Mouse (Mus musculus) adipocyte (in vitro differentiated cells): ENCODE data around the gene Acta2.

ENCODE experiments used
- DNase-seq: peaks from one replicate; pipeline ENCODE4 v3.0.0-alpha.2; 2016; ENCODE audit warnings: low spot score

The Acta2 gene

DNA sequence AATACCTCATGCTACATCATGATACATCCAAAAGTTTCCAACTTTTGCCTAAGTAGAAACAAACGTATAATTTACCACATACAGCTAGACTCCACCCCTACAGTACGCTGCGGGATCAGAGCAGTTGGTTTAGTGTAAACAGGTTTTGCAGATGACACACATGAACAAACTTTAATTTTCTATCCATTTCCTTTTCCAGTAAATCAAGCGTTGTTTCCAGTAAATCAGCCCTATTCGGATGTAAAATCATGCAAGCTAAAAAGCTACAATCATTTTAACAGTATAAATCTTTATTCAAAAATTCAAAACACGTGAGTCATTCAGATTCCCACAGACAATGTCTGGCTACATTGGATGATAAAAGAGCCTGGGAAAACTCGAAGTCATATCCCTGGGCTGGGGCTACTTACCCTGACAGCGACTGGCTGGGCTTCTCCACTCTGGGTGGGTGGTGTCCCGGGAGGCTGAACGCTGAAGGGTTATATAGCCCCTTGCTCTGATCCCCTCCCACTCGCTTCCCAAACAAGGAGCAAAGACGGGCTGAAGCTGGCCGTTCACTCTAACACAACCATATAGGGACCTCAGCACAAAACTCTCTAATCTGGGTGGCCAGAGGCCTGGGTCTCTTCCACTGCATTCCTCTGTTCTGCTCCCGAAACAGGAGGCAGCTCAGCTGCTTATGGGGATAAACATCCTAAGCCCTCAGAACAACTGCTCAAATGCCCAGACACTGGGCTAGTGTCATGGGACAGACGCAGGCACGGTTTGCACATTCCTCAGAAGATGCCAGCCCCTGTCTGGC, at the start of gene Acta2:
Gene Acta2, minus strand, starts transcription at position 711 of the 802 bp plus-strand sequence.
- no peak for DNase-seq

GRCm38 (mm10) chr19:34304917-34305316, 49.5 kb upstream of the Acta2 start:
- DNase-seq: peak; percentile 55

DNA sequence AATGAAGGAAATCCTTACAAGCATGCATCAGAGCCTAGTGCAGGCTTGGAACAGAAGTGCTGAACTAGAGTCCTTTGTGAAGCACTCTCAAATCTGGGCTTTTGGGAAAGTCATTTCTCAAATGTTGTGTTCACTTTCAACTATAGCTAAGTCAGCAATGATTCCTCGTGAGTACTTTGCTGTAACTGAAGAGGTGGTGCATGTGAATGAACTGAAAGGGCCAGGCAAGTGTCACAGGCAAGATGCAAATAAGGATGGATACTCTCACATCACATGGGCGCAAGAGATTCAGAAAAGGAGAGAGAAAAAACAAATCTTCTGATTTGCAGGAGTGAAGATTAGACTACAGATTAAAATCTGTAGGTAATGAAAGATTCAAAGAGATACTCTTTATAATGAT, 45.0 kb upstream of the Acta2 start:
- DNase-seq: no peak

GRCm38 (mm10) chr19:34299229-34299628, 43.8 kb upstream of the Acta2 start:
- DNase-seq: no peak

DNA sequence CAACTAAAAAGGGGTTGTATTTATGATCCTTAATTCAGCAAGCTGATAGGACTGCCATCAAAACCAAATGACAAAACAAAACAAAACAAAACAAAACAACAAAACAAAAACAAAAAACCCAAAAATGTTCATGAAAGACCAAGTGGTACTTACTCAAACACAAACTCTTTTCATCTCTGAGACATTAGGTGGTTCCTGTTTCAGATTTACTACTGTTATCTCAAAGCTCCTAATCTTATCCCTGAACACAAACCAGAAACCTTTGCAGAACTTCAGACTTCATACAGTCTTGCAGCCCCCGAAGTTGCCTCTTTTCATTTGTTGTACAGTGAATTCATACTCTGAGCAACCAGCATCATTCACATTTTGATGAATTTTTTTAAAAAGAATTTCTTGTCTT, 43.1 kb upstream of the Acta2 start:
- no peak for DNase-seq

DNA sequence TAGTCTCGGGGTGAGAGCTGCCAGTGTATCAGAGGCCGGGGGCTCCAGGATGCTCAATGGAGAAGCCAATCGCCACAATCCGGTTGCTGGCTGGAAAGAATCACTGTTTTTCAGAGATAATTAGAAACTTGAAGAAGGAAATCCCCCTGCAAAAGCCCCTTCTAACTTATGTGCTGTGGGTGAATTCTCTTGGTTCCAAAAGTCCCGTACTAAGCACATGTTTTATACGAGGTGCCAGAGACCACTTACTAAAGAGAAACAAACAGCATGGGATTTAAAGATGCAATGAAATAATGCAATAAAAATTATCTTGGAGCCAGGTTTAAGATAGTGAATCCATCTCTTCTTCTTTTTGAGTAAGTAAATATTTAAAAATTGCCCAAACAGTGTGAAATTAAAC, 40.1 kb upstream of the Acta2 start:
- no peak for DNase-seq

DNA sequence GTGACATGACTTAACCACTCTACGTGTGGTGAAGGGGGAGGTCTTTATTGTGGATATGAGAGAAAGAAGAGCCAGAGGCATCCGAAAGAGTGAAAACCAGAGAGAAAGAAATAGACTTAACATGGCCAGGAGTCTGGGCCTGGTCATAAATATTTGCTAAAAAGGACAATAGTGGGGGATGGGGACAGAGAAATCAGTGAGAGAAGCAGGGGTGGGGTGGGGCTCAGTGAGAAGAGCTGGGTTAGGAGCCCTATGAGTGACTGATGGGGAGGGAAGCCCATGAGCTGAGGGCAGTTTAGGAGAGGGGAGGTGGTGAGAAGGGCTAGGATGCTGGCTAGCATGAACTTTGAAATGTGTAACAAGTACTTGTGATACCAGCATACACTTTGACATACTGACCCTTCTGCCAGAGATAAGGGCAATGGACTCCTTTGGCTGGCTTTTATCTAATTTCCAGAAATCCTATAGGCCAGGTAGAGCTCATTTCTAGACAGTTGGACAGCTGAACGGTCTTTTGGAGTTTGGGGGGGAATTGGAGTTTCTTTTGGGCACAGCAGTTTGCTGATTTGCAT, 38.1 kb upstream of the Acta2 start:
- DNase-seq: no peak

GRCm38 (mm10) chr19:34292701-34293100, 37.3 kb upstream of the Acta2 start:
- DNase-seq: no peak

DNA sequence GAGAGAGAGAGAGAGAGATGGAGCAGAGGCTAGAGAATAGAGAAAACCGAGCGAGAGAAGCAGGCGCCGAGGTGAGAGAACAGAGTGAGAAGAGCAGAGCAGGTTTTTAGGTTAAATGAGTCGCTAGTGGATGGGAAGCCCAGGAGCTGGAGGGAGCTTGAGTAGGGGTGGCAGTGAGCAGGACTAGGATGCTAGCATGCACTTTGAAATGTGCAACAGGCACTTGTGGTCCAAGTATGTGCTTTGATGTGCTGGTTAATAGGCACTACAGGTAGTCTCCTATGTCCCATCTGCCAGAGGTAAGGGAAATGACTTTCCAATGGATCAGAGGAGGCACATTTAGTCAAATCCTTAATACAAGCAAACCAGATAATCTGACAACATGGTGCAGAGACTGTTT, 36.6 kb upstream of the Acta2 start:
- DNase-seq: no peak

DNA sequence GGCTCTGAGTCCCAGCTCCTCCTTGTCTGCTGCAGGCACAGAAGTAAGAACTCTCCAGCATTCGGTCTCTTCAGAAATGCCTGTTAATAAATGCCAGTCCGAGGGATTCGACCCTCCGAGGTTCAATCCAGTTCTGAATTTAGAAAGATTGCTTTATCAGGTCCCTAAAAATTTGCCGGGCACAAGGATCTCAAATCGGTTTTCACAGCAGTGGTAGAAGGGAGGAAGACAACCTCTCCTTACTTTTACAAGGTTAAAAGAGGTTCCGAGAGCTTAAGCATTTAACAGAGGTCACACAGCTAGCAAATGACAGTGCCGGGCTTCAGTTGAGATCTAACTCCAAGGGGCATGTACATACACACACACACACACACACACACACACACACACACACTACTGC, 36.0 kb upstream of the Acta2 start:
- no peak for DNase-seq

DNA sequence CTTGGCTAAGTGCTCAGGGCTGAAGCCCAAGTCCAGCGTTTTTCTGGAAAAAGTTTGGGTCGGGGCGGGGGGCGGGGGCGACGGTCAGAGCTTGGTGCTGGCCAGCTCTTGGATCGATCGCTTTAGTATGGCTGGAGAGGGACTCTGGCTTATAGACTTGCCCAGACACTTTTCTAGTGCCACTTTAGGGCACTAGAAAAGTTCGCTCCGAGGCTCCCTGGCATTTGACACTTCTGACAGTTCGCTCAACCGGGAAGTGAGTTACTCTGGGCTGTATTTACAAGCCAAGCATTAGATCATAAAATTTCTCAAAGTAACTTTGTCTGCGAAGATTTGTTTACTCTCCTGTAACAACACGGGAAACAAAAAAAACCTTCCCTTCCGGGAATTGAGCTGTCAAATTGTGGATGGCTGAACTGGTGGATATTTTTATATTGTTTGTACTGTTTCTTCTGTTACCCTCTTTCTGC, 35.5 kb upstream of the Acta2 start:
- peak; percentile 80 for DNase-seq

- peak; percentile 89 for DNase-seq
These were observed 34.8 kb upstream of the Acta2 start, which contains the start of gene Fas for GRCm38 (mm10) chr19:34289948-34290789. Fas (plus strand) TSS chr19:34290666.

DNA sequence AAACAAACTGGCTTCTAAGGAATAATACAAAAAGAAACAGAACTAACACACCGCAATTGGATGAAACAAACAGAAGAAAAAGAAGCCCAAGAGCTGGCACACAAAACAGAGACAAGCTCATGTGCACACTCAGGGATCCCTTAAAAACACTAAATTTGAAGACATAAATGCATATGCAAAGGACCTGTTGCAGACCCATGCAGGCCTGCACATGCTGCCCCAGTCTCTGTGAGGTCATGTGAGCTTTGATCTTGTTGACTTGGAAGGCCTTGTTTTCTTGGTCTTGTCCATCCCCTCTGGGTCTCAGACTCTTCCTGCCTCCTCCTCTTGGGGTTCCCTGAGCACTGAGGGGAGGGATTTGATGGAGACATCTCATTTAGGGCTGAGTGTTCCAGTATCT, 33.3 kb upstream of the Acta2 start:
- DNase-seq: no peak

- no peak for DNase-seq
These were observed 32.4 kb upstream of the Acta2 start for GRCm38 (mm10) chr19:34287656-34288415.

GRCm38 (mm10) chr19:34287221-34287620, 31.8 kb upstream of the Acta2 start:
- DNase-seq: no peak

DNA sequence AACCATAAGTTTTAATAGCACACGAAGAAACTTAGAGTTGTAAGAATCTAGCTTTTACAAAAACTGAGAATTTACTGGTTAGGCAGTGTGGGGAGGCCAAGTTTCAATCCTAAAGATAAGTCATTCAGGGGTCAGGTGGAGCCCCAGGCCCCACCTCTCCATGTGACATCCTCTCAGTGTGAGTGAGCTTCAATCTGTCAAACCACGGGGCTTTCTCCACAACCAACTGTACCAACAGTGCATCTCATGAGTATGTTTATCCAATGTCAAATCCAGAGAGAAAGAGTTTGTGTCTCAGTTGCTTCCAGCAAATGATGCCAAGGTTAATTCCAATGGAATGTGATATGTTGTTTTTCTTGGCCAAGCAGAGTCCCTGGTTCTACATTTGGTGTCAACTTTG, 29.4 kb upstream of the Acta2 start:
- no peak for DNase-seq

DNA sequence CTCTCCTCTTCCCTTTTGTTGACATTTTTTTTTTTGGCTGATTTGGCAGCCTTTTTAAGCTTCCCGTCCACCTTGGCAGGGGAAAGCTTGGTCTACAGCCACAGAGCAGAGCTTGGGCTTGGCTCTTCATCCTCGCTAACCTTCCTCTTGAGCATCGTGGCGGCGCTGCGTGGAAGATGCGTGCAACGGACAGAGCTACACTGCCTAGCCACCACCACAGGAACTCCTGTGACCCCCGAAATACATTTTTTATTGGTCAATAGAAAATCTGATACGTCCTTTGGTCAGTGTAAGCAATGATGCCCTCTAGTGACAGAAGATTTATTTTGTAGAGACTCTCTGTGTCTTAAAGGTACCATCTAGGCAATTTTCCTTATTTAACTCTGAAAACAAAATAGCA, 29.0 kb upstream of the Acta2 start:
- peak; percentile 44 for DNase-seq

DNA sequence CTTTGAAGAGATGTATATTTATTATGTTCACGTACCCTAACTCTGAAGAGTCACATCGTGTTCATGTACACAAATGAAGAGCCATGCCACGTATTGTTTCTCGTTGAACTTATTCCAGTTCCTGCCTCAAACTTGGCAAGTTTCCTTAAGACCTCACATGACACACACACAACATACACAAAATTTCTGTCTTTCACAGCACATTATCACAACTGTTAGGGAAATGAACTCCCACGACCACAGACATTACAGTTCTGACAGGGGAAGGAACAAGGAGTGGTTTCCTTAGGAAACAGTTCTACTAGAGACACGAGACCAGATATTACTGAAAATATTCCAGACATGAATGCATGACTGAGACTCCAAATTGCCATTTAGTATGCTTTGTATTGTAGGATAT, 28.2 kb upstream of the Acta2 start:
- DNase-seq: no peak

DNA sequence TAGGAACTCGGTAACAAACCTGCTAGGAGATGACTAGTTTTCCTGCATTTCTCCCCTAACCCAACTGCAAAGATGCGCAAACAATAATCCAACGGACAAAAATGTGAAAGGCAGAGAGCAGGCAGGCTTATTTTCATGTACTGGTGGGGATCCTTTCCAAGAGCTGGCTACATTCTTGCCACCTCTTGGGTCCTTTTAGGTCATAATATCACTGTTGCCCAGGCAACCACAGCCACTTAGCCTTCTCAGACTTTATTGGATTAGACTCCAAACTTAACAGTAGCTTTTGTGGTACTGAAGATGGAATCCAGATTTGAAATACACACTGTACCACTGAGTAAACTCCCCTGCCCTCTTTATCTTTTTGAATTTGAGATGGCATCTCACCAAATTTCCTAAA, 22.7 kb upstream of the Acta2 start:
- no peak for DNase-seq

- DNase-seq: no peak
These were observed 17.7 kb upstream of the Acta2 start for GRCm38 (mm10) chr19:34273073-34273472.

- DNase-seq: no peak
These were observed 15.6 kb upstream of the Acta2 start for GRCm38 (mm10) chr19:34270824-34271464.
